Mouse (Mus musculus) neural tube, embryonic 11.5 days (tissue): Measurements from ENCODE around the gene Hist1h3b. TPM values are rescaled to one million over a fixed set of nuclear protein-coding genes. Genes with fewer than 3 reads are reported as not detected.
"Not testable (repeated sequence)": the region's sequence is repeated elsewhere in the genome, so short reads cannot be mapped to it uniquely, and the experiment has no call there.

Experiments
- ATAC-seq: fragments of 200-750 bp; cut with Nextera tagmentation; 2 replicates; pipeline ENCODE4 v1.8.0; 2017; ENCODE audit warnings: moderate number of reproducible peaks, mild to moderate bottlenecking, moderate TSS enrichment, moderate library complexity; ENCODE audit not compliant: insufficient read depth, low FRiP score, low TSS enrichment
- DNase-seq: peaks from one replicate; pipeline ENCODE4 v3.0.0-alpha.2; 2015; ENCODE audit warnings: low spot score
- H3K27ac ChIP-seq: fragments of 300-500 bp; sonication (generic); 2 replicates; pipeline ENCODE4 v1.5.1; 2014; ENCODE audit warnings: low read depth, mild to moderate bottlenecking, low read length
- H3K27me3 ChIP-seq: fragments of 300-500 bp; sonication (generic); 2 replicates; pipeline ENCODE4 v1.6.1; 2014; ENCODE audit warnings: mild to moderate bottlenecking, low read length, mixed read lengths; ENCODE audit not compliant: control insufficient read depth, insufficient read depth
- H3K36me3 ChIP-seq: fragments of 300-500 bp; sonication (generic); 2 replicates; pipeline ENCODE4 v1.6.1; 2014; ENCODE audit warnings: mild to moderate bottlenecking, low read length, moderate library complexity, mixed read lengths; ENCODE audit not compliant: control insufficient read depth, insufficient read depth
- H3K4me1 ChIP-seq: fragments of 300-500 bp; sonication (generic); 2 replicates; pipeline ENCODE4 v1.6.1; 2014; ENCODE audit warnings: low read length, mixed read lengths; ENCODE audit not compliant: control insufficient read depth, insufficient read depth
- H3K4me2 ChIP-seq: fragments of 300-500 bp; sonication (generic); 2 replicates; pipeline ENCODE4 v1.6.1; 2014; ENCODE audit warnings: low read depth, mild to moderate bottlenecking, moderate library complexity
- H3K4me3 ChIP-seq: fragments of 300-500 bp; sonication (generic); 2 replicates; pipeline ENCODE4 v1.5.1; 2014; ENCODE audit warnings: low read depth, low read length
- H3K9ac ChIP-seq: fragments of 300-500 bp; sonication (generic); 2 replicates; pipeline ENCODE4 v1.6.1; 2014; ENCODE audit warnings: mild to moderate bottlenecking, low read length
- H3K9me3 ChIP-seq: fragments of 300-500 bp; sonication (generic); 2 replicates; pipeline ENCODE4 v1.6.1; 2016; ENCODE audit warnings: low read length; ENCODE audit not compliant: control insufficient read depth
- WGBS: fragments of 180-500 bp; shearing (Covaris S2); extraction: QIAGEN DNeasy Blood & Tissue Kit; methylation state at CpG from one replicate; pipeline ENCODE4 v1.1.7; 2014; 5-methylcytosine and 5-hydroxymethylcytosine counted together
- polyA plus RNA-seq: library from polyadenylated mRNA; unstranded; fragments of >200 nt; fragmentation: Nextera tagmentation; extraction: Ambion mirVana; gene quantifications from 2 replicates; pipeline ENCODE4 v1.2.1, GENCODE M21; 2014

The Hist1h3b gene
- polyA plus RNA-seq, 1 experiment from 2014 or later, result 6.2 TPM

- H3K27me3 ChIP-seq, H3K4me1 ChIP-seq, H3K9me3 ChIP-seq, H3K36me3 ChIP-seq: not testable (repeated sequence)
- Histone ChIP-seq H3K9ac (peak within 1 kb of the TSS; percentile 59), H3K4me3 (peak within 1 kb of the TSS; percentile 50), H3K27ac (peak within 1 kb of the TSS; percentile 89), H3K4me2 (peak within 1 kb of the TSS; percentile 70)
- ATAC-seq, result peak; percentile 58
- WGBS, result under 1% methylated on average over 30 of the region's 52 CpGs
- DNase-seq, result peak; percentile 54
Observed at GRCm38 (mm10) chr13:23761871-23762821, 10.1 kb downstream of the Hist1h3b start, which contains the start of gene Hist1h3a. Gene Hist1h3a (minus strand): TSS chr13:23762386.

- no peaks in the 10 kb centered on the region for H3K9me3 ChIP-seq
- WGBS, result under 1% methylated on average over 10 of the region's 10 CpGs
- no peak for DNase-seq
- no peaks in the 10 kb centered on the region; the same call in 1 of the 2 replicates for H3K4me1 ChIP-seq
- peak overlapping the region; percentile 70 for H3K4me2 ChIP-seq
- H3K36me3 ChIP-seq, result no peaks in the 10 kb centered on the region
- peak overlapping the region; percentile 58 for H3K9ac ChIP-seq
- peak overlapping the region; percentile 50 for H3K4me3 ChIP-seq
- H3K27ac ChIP-seq, result peak overlapping the region; percentile 89
- no peaks in the 10 kb centered on the region for H3K27me3 ChIP-seq
- ATAC-seq, result no peak
Observed at GRCm38 (mm10) chr13:23763242-23763585, 11.1 kb downstream of the Hist1h3b start.

GRCm38 (mm10) chr13:23763586-23764323, 11.7 kb downstream of the Hist1h3b start, which contains the start of gene Hist1h1a:
Gene Hist1h1a (plus strand): TSS chr13:23763666.
- peak within 1 kb of the TSS; percentile 50 for H3K4me3 ChIP-seq
- peak within 1 kb of the TSS; percentile 71 for H3K9ac ChIP-seq
- peak; percentile 91 for DNase-seq
- 4% methylated on average over 34 of the region's 34 CpGs for WGBS
- H3K4me2 ChIP-seq, result peak within 1 kb of the TSS; percentile 70
- H3K4me1 ChIP-seq, result no peaks in the 10 kb centered on the region; the same call in 1 of the 2 replicates
- no peaks in the 10 kb centered on the region for H3K36me3 ChIP-seq
- peak within 1 kb of the TSS; percentile 89 for H3K27ac ChIP-seq
- no peaks in the 10 kb centered on the region for H3K9me3 ChIP-seq
- peak; percentile 70; the same call in 1 of the 2 replicates for ATAC-seq
- no peaks in the 10 kb centered on the region for H3K27me3 ChIP-seq

- 34% methylated on average over 12 of the region's 12 CpGs for WGBS
- Histone ChIP-seq H3K27ac (peak overlapping the region; percentile 88), H3K4me2 (peak overlapping the region; percentile 70), H3K36me3 (no peaks in the 10 kb centered on the region), H3K9ac (peak overlapping the region; percentile 71), H3K27me3 (no peaks in the 10 kb centered on the region), H3K9me3 (no peaks in the 10 kb centered on the region), H3K4me3 (peak overlapping the region; percentile 50), H3K4me1 (no peaks in the 10 kb centered on the region; the same call in 1 of the 2 replicates)
- no peak for DNase-seq
- ATAC-seq, result no peak
Observed at GRCm38 (mm10) chr13:23764324-23765171, 12.5 kb downstream of the Hist1h3b start.

GRCm38 (mm10) chr13:23765172-23765513, 13.1 kb downstream of the Hist1h3b start:
- Histone ChIP-seq H3K27me3 (no peaks in the 10 kb centered on the region), H3K4me2 (no peak overlapping the region), H3K36me3 (no peaks in the 10 kb centered on the region), H3K27ac (no peak overlapping the region), H3K9me3 (no peaks in the 10 kb centered on the region), H3K4me3 (no peak overlapping the region), H3K9ac (no peak overlapping the region), H3K4me1 (no peaks in the 10 kb centered on the region)
- 83% methylated on average over 1 of the region's 1 CpGs for WGBS
- DNase-seq, result no peak
- ATAC-seq, result no peak

GRCm38 (mm10) chr13:23766772-23767171, 14.7 kb downstream of the Hist1h3b start:
- Histone ChIP-seq H3K4me2 (no peak overlapping the region), H3K27me3 (no peaks in the 10 kb centered on the region), H3K27ac (no peak overlapping the region), H3K4me3 (no peak overlapping the region), H3K9me3 (no peaks in the 10 kb centered on the region), H3K36me3 (no peaks in the 10 kb centered on the region), H3K4me1 (no peaks in the 10 kb centered on the region), H3K9ac (no peak overlapping the region)
- ATAC-seq (no peak), DNase-seq (no peak)

- H3K27ac ChIP-seq, result no peak overlapping the region
- H3K4me1 ChIP-seq, result no peaks in the 10 kb centered on the region
- no peak overlapping the region for H3K4me2 ChIP-seq
- H3K36me3 ChIP-seq, result no peaks in the 10 kb centered on the region
- H3K27me3 ChIP-seq, result no peaks in the 10 kb centered on the region
- ATAC-seq (no peak), DNase-seq (no peak)
- H3K9me3 ChIP-seq, result no peaks in the 10 kb centered on the region
- H3K9ac ChIP-seq, result no peak overlapping the region
- 46% methylated on average over 5 of the region's 5 CpGs for WGBS
- no peak overlapping the region for H3K4me3 ChIP-seq
Observed at GRCm38 (mm10) chr13:23768834-23769397, 16.8 kb downstream of the Hist1h3b start.

GRCm38 (mm10) chr13:23769613-23770012, 17.5 kb downstream of the Hist1h3b start, which contains the start of gene Trim38:
Gene Trim38 (plus strand): TSS chr13:23769913.
- not testable (repeated sequence) for ATAC-seq, H3K4me2 ChIP-seq, DNase-seq, H3K4me1 ChIP-seq, H3K4me3 ChIP-seq, H3K36me3 ChIP-seq, H3K9me3 ChIP-seq, H3K27me3 ChIP-seq, H3K27ac ChIP-seq, H3K9ac ChIP-seq
- WGBS, result 86% methylated on average over 2 of the region's 2 CpGs
